Mouse (Mus musculus): ENCODE data around the gene Bcs1l. TPM values are rescaled to one million over a fixed set of nuclear protein-coding genes. Genes with fewer than 3 reads are reported as not detected.

The Bcs1l gene
- 8.1 TPM for total RNA-seq (2023)

DNA sequence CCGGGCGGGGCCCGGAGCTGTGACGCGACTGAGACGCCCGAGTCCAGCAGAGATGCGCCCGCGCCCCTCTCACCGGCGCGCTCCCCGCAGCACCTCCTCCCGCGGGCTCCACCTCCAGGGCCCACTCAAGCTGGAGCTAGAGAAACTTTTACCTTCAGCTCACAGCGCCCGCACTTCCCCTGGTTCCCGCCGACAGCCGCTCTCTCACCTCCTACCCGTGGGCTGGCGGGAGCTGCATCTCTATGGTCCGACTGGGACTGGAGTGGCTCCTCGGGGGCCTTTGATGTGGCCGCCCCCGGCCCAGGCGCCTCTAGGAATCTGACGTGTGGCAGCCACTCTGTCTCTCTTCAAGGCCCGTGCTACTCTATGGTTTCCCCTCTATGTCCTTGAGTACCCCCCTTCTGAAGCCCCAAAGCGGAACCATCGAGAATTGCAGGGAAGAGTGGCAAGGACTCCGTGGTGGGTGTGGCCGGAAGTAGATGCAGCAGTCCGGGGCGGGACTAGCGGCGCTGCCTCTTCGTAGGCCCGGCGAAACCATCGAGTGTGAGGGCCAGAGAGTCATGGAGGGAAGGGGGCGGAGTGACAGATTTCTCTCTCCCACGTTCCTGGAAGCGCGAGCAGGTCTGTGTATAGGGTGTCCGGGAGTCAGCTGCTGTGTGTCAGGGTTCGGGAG, at the start of gene Bcs1l, which contains the start of gene Zfp142:
Bcs1l (plus strand) TSS at position 517 of the 673 bp plus-strand sequence.
Zfp142 (minus strand) TSS at position 474 of the 673 bp plus-strand sequence.

DNA sequence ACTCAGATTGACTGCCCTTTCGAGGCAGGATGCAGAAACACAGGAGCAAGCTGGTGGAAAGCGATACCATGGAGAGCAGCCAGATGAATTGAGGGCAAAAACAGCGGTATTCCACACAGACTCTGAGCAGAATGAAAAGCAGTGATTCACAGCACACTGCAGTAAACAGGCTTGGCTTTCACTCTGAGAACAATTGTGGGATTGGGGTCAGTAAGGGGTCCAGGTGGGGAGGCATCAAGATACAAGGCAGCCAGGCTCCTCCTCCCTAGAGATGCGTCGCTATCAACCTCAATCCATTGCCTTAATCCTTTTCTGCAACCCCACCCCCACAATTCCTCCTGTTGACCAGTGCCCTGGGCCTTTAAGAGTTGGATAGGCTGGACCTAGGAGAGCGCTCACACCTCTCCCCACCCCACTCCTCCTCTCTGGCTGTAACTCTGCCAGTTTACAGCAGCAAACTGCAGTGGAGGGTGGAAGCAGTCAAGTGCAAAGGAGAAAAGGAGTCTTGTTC, 45.6 kb upstream of the Bcs1l start, which contains the start of gene Plcd4:
Plcd4 (plus strand) TSS at position 438 of the 511 bp plus-strand sequence.

DNA sequence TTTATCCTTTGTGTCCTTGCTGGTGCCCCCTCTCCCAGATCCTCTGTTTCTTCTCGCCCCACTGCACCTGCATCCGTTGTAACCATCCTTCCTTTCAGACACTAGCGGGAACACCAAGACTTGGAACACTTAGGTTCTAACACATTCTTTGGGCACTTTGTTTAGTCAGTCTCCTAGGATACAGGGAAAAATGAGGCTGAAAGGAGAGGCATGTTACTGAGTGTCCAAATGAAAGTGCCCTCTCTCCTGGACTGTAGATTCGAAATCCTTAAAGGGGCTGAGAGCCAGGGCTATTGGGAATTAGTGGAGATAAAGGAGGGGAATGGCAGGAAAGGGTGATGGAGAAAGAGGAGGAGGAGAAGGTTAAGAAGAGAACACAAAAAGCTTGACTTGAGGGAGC, 43.9 kb upstream of the Bcs1l start, which contains the start of gene Usp37:
Usp37 (minus strand) TSS at position 101 of the 400 bp plus-strand sequence.

DNA sequence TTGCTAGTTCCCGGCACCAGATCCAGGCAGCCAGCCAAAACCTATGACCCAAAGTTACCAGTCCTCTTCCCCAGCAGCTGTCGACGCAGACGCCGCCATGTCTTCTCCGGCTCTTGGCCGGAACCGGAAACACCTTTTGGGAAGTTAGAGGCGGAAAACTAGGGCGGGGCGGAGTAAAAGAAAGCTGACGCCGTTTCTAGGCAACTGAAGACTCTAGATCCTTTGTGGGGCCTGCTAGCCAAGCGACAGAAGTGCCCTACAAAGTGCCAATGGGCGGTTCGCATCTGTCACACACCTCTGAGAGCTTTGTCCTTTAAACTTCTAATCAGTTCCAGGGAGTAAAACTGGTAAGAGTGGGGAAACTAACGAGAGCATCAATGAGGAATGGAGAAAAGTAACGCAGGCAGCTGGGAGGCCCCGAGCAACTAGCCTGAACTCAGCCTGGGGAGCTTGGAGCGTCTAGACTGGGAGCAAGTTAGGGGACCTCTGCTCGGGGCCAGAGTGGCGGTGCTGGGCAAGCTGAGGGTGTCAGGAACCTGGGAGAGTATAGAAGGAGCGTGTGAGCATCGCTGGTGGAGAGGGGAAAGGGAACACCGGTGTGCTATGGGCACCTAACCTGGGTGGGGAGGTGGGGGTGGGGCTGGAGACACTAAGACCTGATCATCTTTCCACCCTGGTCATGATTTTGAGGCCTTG, 13.3 kb downstream of the Bcs1l start, which contains the start of the genes Rnf25 and Stk36:
Rnf25 (minus strand) TSS at position 131 of the 696 bp plus-strand sequence.
Stk36 (plus strand) TSS at position 179 of the 696 bp plus-strand sequence.

Other genes with a start within 250 kb of the Bcs1l start
- gene Catip, start 226.2 kb upstream of the Bcs1l start, total RNA-seq (2023): not detected
- gene Slc11a1, start 213.1 kb upstream of the Bcs1l start, total RNA-seq (2023): 5.3 TPM
- 105 TPM for gene Ctdsp1, start 196.8 kb upstream of the Bcs1l start, total RNA-seq (2023)
- 1.4 TPM for gene Vil1, start 178.9 kb upstream of the Bcs1l start, total RNA-seq (2023)
- 26.5 TPM for gene Cnot9, start 82.2 kb upstream of the Bcs1l start, total RNA-seq (2023)
- not detected for gene Plcd4, start 45.4 kb upstream of the Bcs1l start, total RNA-seq (2023)
- 28.5 TPM for gene Usp37, start 44.0 kb upstream of the Bcs1l start, total RNA-seq (2023)
- 51.8 TPM for gene Zfp142, start within 50 bp of the Bcs1l start, total RNA-seq (2023)
- 44.4 TPM for gene Rnf25, start 13.1 kb downstream of the Bcs1l start, total RNA-seq (2023)
- gene Stk36, start 13.2 kb downstream of the Bcs1l start, total RNA-seq (2023): not detected
- gene Ttll4, start 73.5 kb downstream of the Bcs1l start, total RNA-seq (2023): 59.9 TPM
- 0.33 TPM for gene Cyp27a1, start 125.3 kb downstream of the Bcs1l start, total RNA-seq (2023)
- gene Prkag3, start 160.9 kb downstream of the Bcs1l start, total RNA-seq (2023): not detected
- not detected for gene Wnt6, start 183.6 kb downstream of the Bcs1l start, total RNA-seq (2023)
- 0.24 TPM for gene Wnt10a, start 203.2 kb downstream of the Bcs1l start, total RNA-seq (2023)